Mouse (Mus musculus): ENCODE results near the gene Coq7.

GRCm38 (mm10) chr7:118483996-118484395 is 49.2 kb downstream of the Coq7 start:
- TF ChIP-seq POLR2A (IDR thresholded peaks at IDR 0.05; ENCODE audit: low read depth, low read length) (no peak), CTCF (IDR thresholded peaks at IDR 0.05; ENCODE audit: extremely low read depth, insufficient read length, insufficient replicate concordance, low read depth, low read length) (no peak)
